Mouse (Mus musculus): ENCODE results near the gene Acadvl. TPM values are rescaled to one million over a fixed set of nuclear protein-coding genes. Genes with fewer than 3 reads are reported as not detected.

The Acadvl gene
- polyA plus RNA-seq, 1 experiment from 2014 or later, result 61.6 TPM

DNA sequence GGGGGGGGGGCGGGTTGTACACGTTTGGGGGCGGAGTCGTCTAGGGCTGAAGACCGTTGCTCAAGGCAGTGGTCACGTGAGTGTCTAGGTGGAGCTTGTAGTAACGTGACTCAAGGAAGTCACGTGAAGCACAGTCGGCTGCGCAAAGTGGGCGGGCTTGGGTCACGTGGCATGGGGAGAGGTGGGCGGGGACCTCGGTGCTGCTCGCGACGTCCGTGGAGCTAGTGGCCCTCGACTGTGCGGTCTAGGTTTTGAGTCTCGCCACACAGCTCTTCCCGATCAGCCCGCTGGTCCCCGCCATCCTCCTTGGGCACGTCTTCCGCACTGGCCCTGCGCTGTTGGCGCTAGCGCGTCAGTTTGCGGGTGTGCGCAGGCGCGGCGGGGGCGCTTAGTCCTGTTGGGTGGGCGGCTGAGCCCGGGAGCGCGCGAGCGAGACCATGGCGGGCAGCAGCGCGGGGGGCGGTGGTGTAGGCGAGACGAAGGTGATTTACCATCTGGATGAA is 14.8 kb downstream of the Acadvl start, which contains the start of gene Dvl2:
TSS of gene Dvl2 (plus strand) at position 200 of the 503 bp plus-strand sequence.
- peak within 1 kb of the TSS; percentile 98 for H3K27ac ChIP-seq (ENCODE audit: low read length)
- H3K4me2 ChIP-seq (ENCODE audit: low read length), result peak within 1 kb of the TSS; percentile 99
- H3K4me3 ChIP-seq (ENCODE audit: low read depth, low read length), result peak within 1 kb of the TSS; percentile 89
- no peaks in the 10 kb centered on the region for H3K27me3 ChIP-seq (ENCODE audit: control insufficient read depth, insufficient read depth, low read depth, low read length)
- under 1% methylated on average over 47 of the region's 48 CpGs for WGBS
- H3K36me3 ChIP-seq (ENCODE audit: control insufficient read depth, insufficient read depth, low read length), result peaks cover 7% of the 10 kb centered on the region
- H3K4me1 ChIP-seq (ENCODE audit: control insufficient read depth, insufficient read depth, low read length), result peaks cover 42% of the 10 kb centered on the region
- H3K9me3 ChIP-seq (replicated peaks; ENCODE audit: control insufficient read depth, low read length, poor library complexity, severe bottlenecking), result no peaks in the 10 kb centered on the region
- H3K9ac ChIP-seq (ENCODE audit: low read depth, low read length), result peak within 1 kb of the TSS; percentile 90
- ATAC-seq, result peak; percentile 67

DNA sequence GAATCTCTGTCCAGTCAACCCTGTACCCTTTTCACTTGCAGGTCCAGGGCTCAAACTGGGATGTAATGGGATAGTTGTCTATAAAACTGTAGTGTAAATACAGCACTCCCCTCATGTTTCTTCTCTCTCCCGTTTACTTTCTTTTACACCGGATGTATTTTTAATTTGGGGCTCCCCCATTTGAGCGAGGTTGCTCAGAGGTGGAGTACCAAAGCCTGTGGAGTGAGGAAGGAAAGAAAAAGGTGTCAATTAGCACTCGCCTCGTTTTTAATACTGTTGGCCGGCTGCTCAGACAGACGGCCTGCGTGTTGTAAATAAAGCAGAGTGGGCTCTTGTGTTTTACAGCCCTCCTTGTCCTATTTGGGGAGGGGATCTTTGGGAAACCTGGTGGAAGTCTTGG is 15.5 kb downstream of the Acadvl start:
- no peak for ATAC-seq
- Histone ChIP-seq H3K27ac (ENCODE audit: low read length) (peak overlapping the region; percentile 98), H3K9ac (ENCODE audit: low read depth, low read length) (no peak overlapping the region), H3K36me3 (ENCODE audit: control insufficient read depth, insufficient read depth, low read length) (peaks cover 7% of the 10 kb centered on the region), H3K9me3 (replicated peaks; ENCODE audit: control insufficient read depth, low read length, poor library complexity, severe bottlenecking) (no peaks in the 10 kb centered on the region), H3K4me1 (ENCODE audit: control insufficient read depth, insufficient read depth, low read length) (peaks cover 44% of the 10 kb centered on the region), H3K27me3 (ENCODE audit: control insufficient read depth, insufficient read depth, low read depth, low read length) (no peaks in the 10 kb centered on the region), H3K4me2 (ENCODE audit: low read length) (no peak overlapping the region), H3K4me3 (ENCODE audit: low read depth, low read length) (no peak overlapping the region; the same call in 1 of the 2 replicates)
- 87% methylated on average over 8 of the region's 8 CpGs for WGBS

DNA sequence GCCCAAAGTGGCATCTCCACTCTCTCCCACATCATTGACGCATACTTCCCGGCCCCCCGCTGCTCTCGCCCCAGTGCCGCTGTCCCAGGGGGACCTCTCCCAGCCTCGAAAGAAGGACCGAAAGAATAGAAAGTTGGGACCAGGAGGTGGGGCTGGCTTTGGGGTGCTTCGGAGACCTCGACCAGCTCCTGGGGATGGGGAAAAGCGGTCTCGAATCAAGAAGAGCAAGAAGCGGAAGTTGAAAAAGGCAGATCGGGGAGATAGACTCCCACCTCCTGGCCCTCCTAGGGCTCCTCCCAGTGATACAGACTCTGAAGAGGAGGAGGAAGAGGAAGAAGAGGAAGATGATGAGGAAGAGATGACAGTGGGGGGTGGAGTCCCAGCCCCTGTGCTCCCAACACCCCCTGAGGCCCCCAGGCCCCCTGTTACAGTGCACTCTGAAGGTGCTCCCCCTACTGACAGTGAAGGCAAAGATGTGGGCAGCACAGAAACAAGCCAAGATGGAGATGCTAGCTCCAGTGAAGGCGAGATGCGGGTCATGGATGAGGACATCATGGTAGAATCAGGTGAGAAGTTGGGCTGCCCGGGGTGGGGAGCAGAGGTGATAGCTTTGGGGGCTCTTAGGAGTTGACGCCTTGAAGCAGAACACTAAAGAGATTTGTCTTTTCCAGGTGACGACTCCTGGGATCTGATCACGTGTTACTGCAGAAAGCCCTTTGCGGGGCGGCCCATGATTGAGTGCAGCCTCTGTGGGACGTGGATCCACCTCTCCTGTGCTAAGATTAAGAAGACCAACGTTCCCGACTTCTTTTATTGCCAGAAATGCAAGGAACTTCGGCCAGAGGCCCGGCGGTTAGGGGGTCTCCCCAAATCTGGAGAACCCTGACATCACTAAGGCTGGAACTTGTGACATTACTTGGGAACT is 16.4 kb downstream of the Acadvl start:
- no peaks in the 10 kb centered on the region for H3K9me3 ChIP-seq (replicated peaks; ENCODE audit: control insufficient read depth, low read length, poor library complexity, severe bottlenecking)
- no peak overlapping the region for H3K4me3 ChIP-seq (ENCODE audit: low read depth, low read length)
- H3K9ac ChIP-seq (ENCODE audit: low read depth, low read length), result no peak overlapping the region
- H3K27me3 ChIP-seq (ENCODE audit: control insufficient read depth, insufficient read depth, low read depth, low read length), result no peaks in the 10 kb centered on the region
- H3K4me2 ChIP-seq (ENCODE audit: low read length), result no peak overlapping the region
- H3K4me1 ChIP-seq (ENCODE audit: control insufficient read depth, insufficient read depth, low read length), result peaks cover 44% of the 10 kb centered on the region
- H3K27ac ChIP-seq (ENCODE audit: low read length), result no peak overlapping the region
- no peak for ATAC-seq
- peaks cover 7% of the 10 kb centered on the region for H3K36me3 ChIP-seq (ENCODE audit: control insufficient read depth, insufficient read depth, low read length)
- WGBS, result 91% methylated on average over 27 of the region's 27 CpGs

- Histone ChIP-seq H3K4me2 (ENCODE audit: low read length) (peak overlapping the region; percentile 81), H3K27me3 (ENCODE audit: control insufficient read depth, insufficient read depth, low read depth, low read length) (no peaks in the 10 kb centered on the region), H3K36me3 (ENCODE audit: control insufficient read depth, insufficient read depth, low read length) (peaks cover 7% of the 10 kb centered on the region), H3K4me1 (ENCODE audit: control insufficient read depth, insufficient read depth, low read length) (peaks cover 36% of the 10 kb centered on the region), H3K9me3 (replicated peaks; ENCODE audit: control insufficient read depth, low read length, poor library complexity, severe bottlenecking) (no peaks in the 10 kb centered on the region), H3K4me3 (ENCODE audit: low read depth, low read length) (peak overlapping the region; percentile 90), H3K9ac (ENCODE audit: low read depth, low read length) (peak overlapping the region; percentile 90), H3K27ac (ENCODE audit: low read length) (peak overlapping the region; percentile 90)
- WGBS, result under 1% methylated on average over 25 of the region's 44 CpGs
- ATAC-seq, result no peak
These were observed 18.1 kb downstream of the Acadvl start for GRCm38 (mm10) chr11:69997070-69997509.

- Histone ChIP-seq H3K9me3 (replicated peaks; ENCODE audit: control insufficient read depth, low read length, poor library complexity, severe bottlenecking) (no peaks in the 10 kb centered on the region), H3K4me3 (ENCODE audit: low read depth, low read length) (peak overlapping the region; percentile 90), H3K9ac (ENCODE audit: low read depth, low read length) (peak overlapping the region; percentile 90), H3K27ac (ENCODE audit: low read length) (peak overlapping the region; percentile 90), H3K27me3 (ENCODE audit: control insufficient read depth, insufficient read depth, low read depth, low read length) (no peaks in the 10 kb centered on the region), H3K4me1 (ENCODE audit: control insufficient read depth, insufficient read depth, low read length) (peaks cover 29% of the 10 kb centered on the region), H3K4me2 (ENCODE audit: low read length) (peak overlapping the region; percentile 81), H3K36me3 (ENCODE audit: control insufficient read depth, insufficient read depth, low read length) (peaks cover 7% of the 10 kb centered on the region)
- ATAC-seq, result no peak; the same call in 1 of the 2 replicates
- 1% methylated on average over 55 of the region's 66 CpGs for WGBS
These were observed 18.8 kb downstream of the Acadvl start for GRCm38 (mm10) chr11:69996161-69997061.

- under 1% methylated on average over 34 of the region's 36 CpGs for WGBS
- Histone ChIP-seq H3K9ac (ENCODE audit: low read depth, low read length) (peak within 1 kb of the TSS; percentile 90), H3K9me3 (replicated peaks; ENCODE audit: control insufficient read depth, low read length, poor library complexity, severe bottlenecking) (no peaks in the 10 kb centered on the region), H3K27me3 (ENCODE audit: control insufficient read depth, insufficient read depth, low read depth, low read length) (no peaks in the 10 kb centered on the region), H3K4me1 (ENCODE audit: control insufficient read depth, insufficient read depth, low read length) (peaks cover 29% of the 10 kb centered on the region), H3K4me3 (ENCODE audit: low read depth, low read length) (peak within 1 kb of the TSS; percentile 90), H3K4me2 (ENCODE audit: low read length) (peak within 1 kb of the TSS; percentile 81), H3K36me3 (ENCODE audit: control insufficient read depth, insufficient read depth, low read length) (peaks cover 7% of the 10 kb centered on the region), H3K27ac (ENCODE audit: low read length) (peak within 1 kb of the TSS; percentile 90)
- ATAC-seq, result peak; percentile 87
These were observed 19.7 kb downstream of the Acadvl start, which contains the start of gene Phf23 for GRCm38 (mm10) chr11:69995391-69995960. Gene Phf23 (plus strand): TSS chr11:69995777.

DNA sequence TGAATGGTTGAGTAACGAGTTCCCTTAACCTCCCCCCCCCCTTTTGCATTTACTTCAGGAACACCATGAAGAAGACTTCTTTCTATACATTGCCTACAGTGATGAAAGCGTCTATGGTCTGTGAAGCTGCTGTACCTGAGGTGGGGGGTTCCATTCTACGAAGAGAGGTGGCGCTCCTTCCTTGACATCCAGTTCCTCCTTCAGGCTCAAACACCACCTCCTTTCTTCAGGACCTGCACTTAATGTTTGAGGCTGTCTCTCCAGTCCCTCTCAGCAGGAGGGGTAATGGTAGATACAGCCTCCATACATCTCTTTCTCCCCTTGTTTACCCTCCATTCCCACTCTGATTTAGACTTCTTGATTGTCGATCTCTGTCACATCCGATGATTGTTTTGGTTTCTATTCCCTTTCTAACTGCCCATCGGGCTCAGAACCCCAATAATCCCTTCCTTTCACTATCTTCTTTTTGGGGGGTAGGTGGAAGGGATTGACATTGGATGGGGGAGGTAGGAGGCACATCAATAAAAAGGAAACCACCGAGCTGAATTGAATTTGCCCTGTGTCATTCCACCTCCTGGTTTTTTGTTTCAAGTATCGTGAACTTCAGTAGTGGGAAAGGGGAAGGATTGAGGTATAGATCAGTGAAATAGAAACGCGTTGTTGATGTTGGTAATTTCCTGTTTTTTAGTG is 20.7 kb downstream of the Acadvl start:
- no peak for ATAC-seq
- no peak overlapping the region for H3K27ac ChIP-seq (ENCODE audit: low read length)
- WGBS, result 86% methylated on average over 11 of the region's 11 CpGs
- H3K9ac ChIP-seq (ENCODE audit: low read depth, low read length), result no peak overlapping the region
- no peak overlapping the region for H3K4me3 ChIP-seq (ENCODE audit: low read depth, low read length)
- no peaks in the 10 kb centered on the region for H3K27me3 ChIP-seq (ENCODE audit: control insufficient read depth, insufficient read depth, low read depth, low read length)
- H3K36me3 ChIP-seq (ENCODE audit: control insufficient read depth, insufficient read depth, low read length), result peaks cover 11% of the 10 kb centered on the region
- peaks cover 26% of the 10 kb centered on the region for H3K4me1 ChIP-seq (ENCODE audit: control insufficient read depth, insufficient read depth, low read length)
- no peak overlapping the region for H3K4me2 ChIP-seq (ENCODE audit: low read length)
- no peaks in the 10 kb centered on the region for H3K9me3 ChIP-seq (replicated peaks; ENCODE audit: control insufficient read depth, low read length, poor library complexity, severe bottlenecking)

DNA sequence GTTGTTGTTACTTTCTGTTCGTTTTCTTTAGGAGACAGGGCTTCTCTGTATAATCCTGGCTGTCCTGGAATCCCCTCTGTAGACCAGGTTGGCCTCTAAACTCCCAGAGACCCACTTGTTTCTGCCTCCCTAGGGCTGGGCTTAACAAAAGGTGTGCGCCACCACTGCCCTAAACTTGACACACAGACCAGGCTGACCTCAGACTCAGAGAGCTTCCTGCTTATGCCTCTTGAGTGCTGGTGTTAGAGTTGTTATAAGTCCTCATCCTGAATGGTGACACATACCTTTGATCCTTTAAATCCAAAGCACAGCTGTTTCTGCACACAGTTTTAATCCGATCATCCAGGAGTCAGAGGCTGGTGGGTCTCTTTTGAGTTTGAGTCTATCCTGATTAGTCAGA is 22.3 kb downstream of the Acadvl start:
- H3K36me3 ChIP-seq (ENCODE audit: control insufficient read depth, insufficient read depth, low read length), result peaks cover 19% of the 10 kb centered on the region
- H3K9me3 ChIP-seq (replicated peaks; ENCODE audit: control insufficient read depth, low read length, poor library complexity, severe bottlenecking), result no peaks in the 10 kb centered on the region
- H3K4me1 ChIP-seq (ENCODE audit: control insufficient read depth, insufficient read depth, low read length), result peaks cover 25% of the 10 kb centered on the region
- no peak overlapping the region for H3K27ac ChIP-seq (ENCODE audit: low read length)
- ATAC-seq, result no peak
- WGBS, result 88% methylated on average over 3 of the region's 3 CpGs
- H3K4me2 ChIP-seq (ENCODE audit: low read length), result peak overlapping the region; percentile 60
- no peaks in the 10 kb centered on the region for H3K27me3 ChIP-seq (ENCODE audit: control insufficient read depth, insufficient read depth, low read depth, low read length)
- no peak overlapping the region for H3K9ac ChIP-seq (ENCODE audit: low read depth, low read length)
- no peak overlapping the region for H3K4me3 ChIP-seq (ENCODE audit: low read depth, low read length)

Measured in midbrain, embryonic 16.5 days (tissue).